Mouse (Mus musculus): ENCODE measurements around the gene Rbfox3. TPM values are rescaled to one million over a fixed set of nuclear protein-coding genes. Genes with fewer than 3 reads are reported as not detected.

Rbfox3 gene
- not detected for polyA plus RNA-seq (2021)

DNA sequence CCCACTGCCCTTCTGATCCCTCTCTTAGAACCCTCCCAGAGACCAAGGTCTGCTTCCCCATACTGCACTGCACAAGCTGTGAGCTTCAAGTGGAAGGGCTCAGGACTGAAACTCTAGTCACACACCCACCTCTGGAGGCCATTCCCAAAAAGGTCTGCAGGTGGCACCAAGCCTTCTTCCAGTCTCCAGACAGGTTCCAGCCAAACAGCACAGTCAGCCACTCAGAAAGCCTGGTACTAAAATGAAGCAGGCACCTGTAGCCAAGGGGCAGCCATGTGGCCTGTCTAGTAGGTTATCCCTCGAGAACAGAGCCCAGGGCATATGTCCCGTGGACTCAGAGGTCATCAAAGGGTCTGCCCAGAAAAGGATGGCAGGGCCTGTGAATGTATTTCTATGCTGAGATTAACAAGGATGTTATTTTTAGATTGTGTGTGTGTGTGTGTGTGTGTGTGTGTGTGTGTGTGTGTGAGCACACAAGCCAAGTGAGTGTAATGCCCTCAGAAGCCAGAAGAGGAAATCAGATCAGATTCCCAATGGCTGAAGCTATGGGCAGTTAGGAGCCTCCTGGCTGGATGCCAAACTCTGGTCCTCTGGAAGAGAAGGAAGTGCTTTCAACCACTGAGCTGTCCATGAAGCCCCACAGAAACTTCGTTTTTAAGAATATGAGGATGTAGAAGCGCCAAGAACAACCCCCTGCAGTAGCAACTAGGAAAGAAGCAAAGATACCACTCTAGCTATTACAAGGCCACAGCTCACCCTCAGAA is at the start of gene Rbfox3:
Gene Rbfox3, minus strand, starts transcription at position 291 of the 764 bp plus-strand sequence.
- DNase-seq (ENCODE audit: low read depth, low spot score), result no peak
- in situ Hi-C loops (cut with MboI; ENCODE audit: low pct_unique_long_range_greater_than_20kb), result no loop called here
- CTCF ChIA-PET, result no interaction called here
- TF ChIP-seq CTCF (IDR thresholded peaks at IDR 0.05), result no peak
- ATAC-seq, result no peak
- peaks cover 64% of the 10 kb centered on the region for H3K27me3 ChIP-seq
- POLR2A ChIA-PET, result no interaction called here

DNA sequence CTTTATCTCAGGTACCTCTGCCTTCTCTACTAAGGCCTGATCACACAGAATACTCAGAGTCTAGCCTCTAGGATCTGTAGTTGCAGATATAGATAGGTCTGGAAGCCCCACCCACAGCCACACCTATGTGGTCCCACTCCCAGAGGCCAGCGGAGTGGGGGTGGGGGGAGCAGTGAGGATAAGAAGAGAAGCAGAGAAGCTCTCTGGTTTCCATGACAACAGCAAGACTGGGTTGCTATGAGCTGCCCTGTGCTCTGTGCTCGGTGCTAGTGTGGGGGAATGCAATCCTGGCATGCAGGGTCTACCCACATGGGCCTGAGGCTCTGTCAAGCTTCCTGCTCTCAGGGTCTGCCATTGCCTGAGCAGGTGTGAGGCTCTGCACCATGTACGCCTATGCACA is 49.3 kb upstream of the Rbfox3 start:
- POLR2A ChIA-PET, result no interaction called here
- in situ Hi-C loops (cut with MboI; ENCODE audit: low pct_unique_long_range_greater_than_20kb), result no loop called here
- peaks cover 41% of the 10 kb centered on the region for H3K27me3 ChIP-seq

DNA sequence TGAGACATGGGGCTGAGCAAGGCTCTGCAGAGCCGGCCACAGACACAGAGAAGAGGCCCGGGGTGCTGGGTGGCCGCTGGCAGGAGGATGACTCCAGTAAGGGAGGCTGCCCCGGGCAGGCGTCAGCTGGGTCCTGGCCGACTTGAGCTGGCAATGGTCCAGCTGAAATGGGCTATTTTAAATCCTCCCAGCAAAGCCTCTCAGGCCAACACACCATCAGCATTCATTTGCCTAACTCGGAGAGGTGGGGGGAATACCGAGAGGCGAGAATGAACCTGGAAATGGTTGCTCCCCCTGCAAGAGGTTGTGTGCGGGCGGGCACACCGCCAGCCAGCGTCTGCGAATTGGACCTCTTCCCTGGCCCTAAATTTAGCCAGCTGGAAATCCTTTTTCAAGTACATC is 45.7 kb upstream of the Rbfox3 start:
- ATAC-seq (no peak), DNase-seq (ENCODE audit: low read depth, low spot score) (no peak)
- in situ Hi-C loops (cut with MboI; ENCODE audit: low pct_unique_long_range_greater_than_20kb), result no loop called here
- peaks cover 28% of the 10 kb centered on the region for H3K27me3 ChIP-seq
- CTCF ChIA-PET, result no interaction called here
- TF ChIP-seq CTCF (IDR thresholded peaks at IDR 0.05), result no peak
- POLR2A ChIA-PET, result no interaction called here

More for the DNA sequence above, 49.3 kb upstream of the Rbfox3 start:
- TF ChIP-seq CTCF (IDR thresholded peaks at IDR 0.05), result no peak
- DNase-seq (ENCODE audit: low read depth, low spot score) (no peak), ATAC-seq (no peak)
- CTCF ChIA-PET, result no interaction called here

DNA sequence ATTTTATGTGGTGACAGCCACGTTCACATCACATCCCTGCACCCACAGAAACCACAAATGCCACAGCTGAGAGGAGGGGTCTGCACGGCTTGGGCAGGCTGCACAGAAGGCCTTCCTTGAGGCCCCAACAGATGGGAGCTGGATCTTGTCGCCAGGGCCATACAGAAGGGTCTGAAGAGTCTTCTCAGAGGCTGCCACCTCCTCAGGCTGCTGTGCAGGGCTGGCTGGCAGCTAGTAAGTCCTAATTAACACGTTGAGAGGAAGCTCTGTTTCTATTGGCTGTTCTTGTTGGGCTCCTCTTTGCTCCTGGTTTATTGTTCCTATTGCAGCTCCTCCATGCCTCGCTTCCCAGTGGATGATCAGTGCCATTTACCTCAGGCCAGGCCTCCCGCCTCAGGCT is 43.6 kb upstream of the Rbfox3 start:
- peaks cover 38% of the 10 kb centered on the region for H3K27me3 ChIP-seq
- DNase-seq (ENCODE audit: low read depth, low spot score), result no peak
- POLR2A ChIA-PET, result no interaction called here
- ATAC-seq, result no peak
- in situ Hi-C loops (cut with MboI; ENCODE audit: low pct_unique_long_range_greater_than_20kb), result no loop called here
- CTCF ChIA-PET, result no interaction called here
- no peak for TF ChIP-seq CTCF (IDR thresholded peaks at IDR 0.05)

DNA sequence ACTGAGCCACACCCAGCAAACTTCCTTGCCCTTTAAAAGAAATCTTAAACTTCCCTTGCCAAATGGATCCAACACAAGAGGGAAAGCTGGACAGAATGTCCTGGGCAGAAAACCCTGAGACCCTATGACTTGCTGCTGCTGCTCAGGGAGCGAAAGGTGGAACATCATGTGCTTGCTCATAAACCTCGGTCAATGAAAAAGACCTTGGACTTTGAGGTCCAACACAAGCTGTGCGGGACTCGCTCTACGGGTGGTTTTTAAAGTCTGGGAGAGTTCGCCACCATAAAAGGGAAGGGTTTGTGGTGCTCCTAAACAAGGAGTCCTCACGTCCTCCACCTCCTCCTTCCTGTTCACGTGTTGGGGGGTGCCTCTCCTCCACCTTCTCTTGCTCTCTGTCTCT is 34.5 kb upstream of the Rbfox3 start:
- ChIA-PET CTCF (no interaction called here), POLR2A (no interaction called here)
- DNase-seq (ENCODE audit: low read depth, low spot score), result no peak
- in situ Hi-C loops (cut with MboI; ENCODE audit: low pct_unique_long_range_greater_than_20kb), result no loop called here
- TF ChIP-seq CTCF (IDR thresholded peaks at IDR 0.05), result no peak
- ATAC-seq, result no peak
- peaks cover 50% of the 10 kb centered on the region for H3K27me3 ChIP-seq

DNA sequence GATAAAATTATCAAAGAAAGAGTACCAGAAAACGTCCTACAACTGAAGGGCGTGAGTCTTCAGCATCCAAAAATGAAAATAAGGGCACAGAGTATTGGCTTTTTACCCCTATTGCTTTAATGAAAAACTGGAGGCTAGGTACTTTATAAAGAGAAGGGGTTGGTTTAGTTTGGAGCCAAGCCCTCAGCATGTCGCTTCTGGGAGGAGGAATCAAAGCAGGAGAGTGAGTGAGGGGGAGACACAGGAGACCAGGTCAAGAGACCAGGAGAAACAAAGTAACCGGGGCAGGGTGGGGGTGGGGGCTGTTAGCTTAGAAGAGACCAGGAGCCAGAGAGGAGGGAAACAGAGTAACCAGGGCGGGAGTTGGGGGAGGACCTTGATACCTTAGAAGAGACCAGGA is 29.9 kb upstream of the Rbfox3 start:
- TF ChIP-seq CTCF (IDR thresholded peaks at IDR 0.05), result no peak
- in situ Hi-C loops (cut with MboI; ENCODE audit: low pct_unique_long_range_greater_than_20kb), result no loop called here
- ChIA-PET POLR2A (no interaction called here), CTCF (no interaction called here)
- no peak for DNase-seq (ENCODE audit: low read depth, low spot score)
- ATAC-seq, result no peak
- peaks cover 60% of the 10 kb centered on the region for H3K27me3 ChIP-seq

DNA sequence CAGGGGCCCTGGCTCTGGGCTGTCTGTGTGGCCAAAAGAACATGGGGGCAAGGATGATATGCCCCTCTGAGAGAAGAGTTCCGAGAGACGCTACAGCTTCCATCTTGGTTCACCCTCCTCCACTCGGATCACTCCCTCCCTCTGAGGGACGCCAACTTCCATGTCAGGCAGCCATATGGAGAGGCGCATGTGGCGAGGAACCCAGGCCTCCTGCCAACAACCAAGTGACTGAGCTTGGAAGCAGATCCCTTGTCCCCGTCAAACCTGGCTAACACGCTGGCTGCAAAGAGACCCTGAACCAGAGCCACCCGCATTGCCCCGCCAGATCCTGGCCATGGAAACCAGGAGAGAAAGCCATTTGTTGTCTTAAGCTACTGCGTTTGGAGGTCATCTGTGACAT is 29.1 kb upstream of the Rbfox3 start:
- ATAC-seq, result no peak
- no peak for TF ChIP-seq CTCF (IDR thresholded peaks at IDR 0.05)
- CTCF ChIA-PET, result no interaction called here
- no peak for DNase-seq (ENCODE audit: low read depth, low spot score)
- peaks cover 53% of the 10 kb centered on the region for H3K27me3 ChIP-seq
- in situ Hi-C loops (cut with MboI; ENCODE audit: low pct_unique_long_range_greater_than_20kb), result no loop called here
- POLR2A ChIA-PET, result no interaction called here

DNA sequence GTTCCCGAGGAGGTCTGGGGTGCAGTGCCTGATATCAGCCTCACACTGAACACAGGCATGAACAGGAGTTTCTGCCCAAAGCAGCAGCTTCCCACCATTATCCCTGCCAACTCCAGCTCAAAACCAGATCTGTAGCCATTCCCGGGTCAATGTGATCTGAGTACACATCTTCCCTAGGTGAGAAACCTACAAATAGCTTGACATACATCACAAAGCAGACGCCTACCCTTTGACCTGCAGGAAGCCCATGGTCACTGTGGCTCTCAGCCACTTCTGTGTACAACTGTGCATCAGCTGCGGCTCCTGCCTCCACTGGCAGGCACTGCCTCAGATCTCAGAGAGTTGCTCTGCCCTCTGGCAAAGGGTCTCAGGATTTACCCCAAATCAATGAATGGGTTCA is 28.3 kb upstream of the Rbfox3 start:
- ATAC-seq (no peak), DNase-seq (ENCODE audit: low read depth, low spot score) (no peak)
- ChIA-PET CTCF (no interaction called here), POLR2A (no interaction called here)
- H3K27me3 ChIP-seq, result peaks cover 56% of the 10 kb centered on the region
- TF ChIP-seq CTCF (IDR thresholded peaks at IDR 0.05), result no peak
- in situ Hi-C loops (cut with MboI; ENCODE audit: low pct_unique_long_range_greater_than_20kb), result no loop called here

DNA sequence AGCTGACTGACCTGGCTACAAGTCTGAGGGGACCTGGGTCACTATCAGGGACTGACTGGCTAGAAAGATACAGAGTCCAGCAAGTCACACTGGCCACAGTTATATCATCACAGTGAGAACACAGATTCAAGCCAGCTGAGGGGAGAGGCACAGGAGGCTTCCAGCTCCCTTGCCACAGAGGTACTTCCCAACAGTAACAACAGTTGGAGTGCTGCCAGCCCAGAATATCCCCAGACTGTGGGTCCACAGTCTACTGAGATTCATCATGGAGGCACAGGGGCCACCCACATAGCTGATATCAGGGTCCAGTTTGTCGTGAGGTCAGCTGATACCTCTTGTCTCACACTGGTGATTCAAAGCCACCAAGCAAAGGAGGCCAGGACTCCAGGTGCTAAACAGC is 23.5 kb upstream of the Rbfox3 start:
- in situ Hi-C loops (cut with MboI; ENCODE audit: low pct_unique_long_range_greater_than_20kb), result no loop called here
- DNase-seq (ENCODE audit: low read depth, low spot score) (no peak), ATAC-seq (no peak)
- POLR2A ChIA-PET, result no interaction called here
- CTCF ChIA-PET, result no interaction called here
- no peak for TF ChIP-seq CTCF (IDR thresholded peaks at IDR 0.05)
- peaks cover 41% of the 10 kb centered on the region for H3K27me3 ChIP-seq

DNA sequence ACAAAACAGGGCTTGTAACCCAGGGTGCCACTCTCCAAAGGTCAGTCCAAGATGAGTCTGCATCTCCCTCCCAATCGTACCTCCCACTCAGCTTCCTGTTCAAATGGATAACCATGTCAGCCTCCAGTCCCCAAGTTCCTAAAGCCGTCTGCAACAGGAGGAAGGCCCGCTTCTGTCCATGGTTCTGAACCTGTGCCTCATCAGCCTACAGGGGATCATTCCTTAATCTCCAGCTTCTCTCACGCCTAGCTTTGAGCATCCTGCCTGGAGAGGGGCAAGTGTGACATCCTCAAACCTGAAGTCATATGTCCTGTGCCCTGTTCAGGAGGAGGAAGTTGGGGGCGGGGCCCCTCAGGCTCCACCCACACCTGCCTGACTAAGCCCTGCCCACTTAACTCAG is 15.7 kb upstream of the Rbfox3 start:
- CTCF ChIA-PET, result no interaction called here
- in situ Hi-C loops (cut with MboI; ENCODE audit: low pct_unique_long_range_greater_than_20kb), result no loop called here
- no peak for TF ChIP-seq CTCF (IDR thresholded peaks at IDR 0.05)
- ATAC-seq (no peak), DNase-seq (ENCODE audit: low read depth, low spot score) (no peak)
- POLR2A ChIA-PET, result no interaction called here
- peaks cover 33% of the 10 kb centered on the region for H3K27me3 ChIP-seq

DNA sequence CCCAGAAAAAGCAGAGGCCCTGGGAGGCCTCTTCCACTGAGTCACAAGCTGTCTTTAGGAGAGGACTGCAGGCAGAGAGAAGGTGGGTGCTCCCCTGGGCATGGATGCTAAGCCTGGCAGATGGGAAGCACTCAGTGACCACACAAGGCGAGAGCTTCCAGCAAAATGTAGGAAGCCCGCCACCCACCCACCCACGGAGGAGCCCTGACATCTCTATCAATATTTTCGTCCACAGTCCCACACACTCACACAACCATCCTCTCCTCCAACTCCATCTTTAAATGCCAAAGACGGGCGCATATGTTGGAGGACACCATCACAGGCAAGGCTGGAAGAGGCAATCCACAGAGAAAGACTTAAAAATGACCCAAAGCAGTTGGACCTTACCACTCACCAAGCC is 10.5 kb upstream of the Rbfox3 start:
- ChIA-PET CTCF (no interaction called here), POLR2A (no interaction called here)
- TF ChIP-seq CTCF (IDR thresholded peaks at IDR 0.05), result no peak
- DNase-seq (ENCODE audit: low read depth, low spot score) (no peak), ATAC-seq (no peak)
- H3K27me3 ChIP-seq, result peaks cover 46% of the 10 kb centered on the region
- in situ Hi-C loops (cut with MboI; ENCODE audit: low pct_unique_long_range_greater_than_20kb), result no loop called here

DNA sequence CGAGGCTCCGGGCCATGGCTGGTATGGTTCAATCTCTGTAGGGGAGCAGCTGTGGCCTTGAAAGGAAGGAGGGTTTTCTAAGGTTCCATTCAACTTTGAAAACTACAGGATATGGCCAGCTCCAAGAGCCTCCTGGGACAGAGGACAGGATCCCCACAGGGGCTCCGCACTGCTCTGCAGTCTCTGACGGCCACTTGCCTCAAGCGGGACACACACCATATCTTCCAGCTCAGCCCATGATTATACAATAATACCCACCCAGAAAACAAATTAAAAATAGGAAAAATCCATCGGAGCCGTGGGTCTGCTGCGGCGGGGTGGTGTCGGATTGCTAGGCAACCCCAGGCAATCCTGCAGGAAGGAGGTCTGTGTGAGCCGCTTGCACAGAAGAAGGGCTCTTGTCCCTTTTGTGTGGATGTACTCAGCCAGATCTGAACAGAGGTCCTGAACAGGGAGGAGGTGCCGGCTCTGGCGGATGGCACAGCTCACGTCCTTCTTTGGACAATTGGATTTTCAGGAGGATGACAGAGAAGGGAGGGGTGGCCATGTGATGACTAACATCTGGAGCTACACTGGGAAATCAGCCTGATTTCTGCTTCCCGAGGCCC is 5.1 kb upstream of the Rbfox3 start:
- TF ChIP-seq CTCF (IDR thresholded peaks at IDR 0.05), result no peak
- ATAC-seq, result no peak
- no peak for DNase-seq (ENCODE audit: low read depth, low spot score)
- peaks cover 55% of the 10 kb centered on the region for H3K27me3 ChIP-seq
- ChIA-PET POLR2A (no interaction called here), CTCF (no interaction called here)
- in situ Hi-C loops (cut with MboI; ENCODE audit: low pct_unique_long_range_greater_than_20kb), result no loop called here
